Mouse (Mus musculus): Measurements from ENCODE around the gene Zcchc3. TPM values are rescaled to one million over a fixed set of nuclear protein-coding genes. Genes with fewer than 3 reads are reported as not detected.

Gene Zcchc3
- polyA plus RNA-seq, 1 experiment from 2014 or later = 21.5 TPM

- no peak for ATAC-seq (ENCODE audit: low read depth)
- Histone ChIP-seq H3K27me3 (no peaks in the 10 kb centered on the region), H3K9me3 (no peaks in the 10 kb centered on the region), H3K36me3 (no peaks in the 10 kb centered on the region), H3K27ac (replicated peaks) (no peak overlapping the region), H3K4me1 (replicated peaks) (peaks cover 26% of the 10 kb centered on the region), H3K4me3 (no peak overlapping the region), H3K9ac (no peak overlapping the region), H3K4me2 (no peak overlapping the region)
- WGBS = 79% methylated on average over 9 of the region's 9 CpGs
Measured at GRCm38 (mm10) chr2:152373547-152373946, 41.3 kb downstream of the Zcchc3 start.

- no peaks in the 10 kb centered on the region for H3K27me3 ChIP-seq
- WGBS = 75% methylated on average over 4 of the region's 4 CpGs
Measured at GRCm38 (mm10) chr2:152372661-152373060, 42.2 kb downstream of the Zcchc3 start.

DNA sequence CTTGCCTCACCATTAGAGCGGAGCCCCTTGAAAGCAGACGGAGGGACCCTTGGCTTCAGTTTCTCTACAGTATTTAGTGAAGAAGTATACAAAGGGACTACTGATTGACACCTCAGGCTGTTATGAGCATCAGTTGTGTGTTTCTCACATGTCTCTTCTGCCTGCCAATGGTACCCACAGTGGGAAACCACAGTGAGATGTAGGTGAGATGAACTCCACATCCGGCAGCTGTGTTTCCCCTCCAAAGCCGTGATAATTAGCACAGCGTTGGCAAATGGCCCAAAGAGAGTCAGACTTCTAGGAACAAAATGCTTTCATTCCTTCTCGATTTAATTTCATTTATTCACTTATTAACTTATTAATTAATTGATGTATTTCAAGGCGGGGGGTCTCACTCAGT lies 42.7 kb downstream of the Zcchc3 start:
- no peak for ATAC-seq (ENCODE audit: low read depth)

More at GRCm38 (mm10) chr2:152372661-152373060, 42.2 kb downstream of the Zcchc3 start:
- Histone ChIP-seq H3K4me3 (no peak overlapping the region), H3K9me3 (no peaks in the 10 kb centered on the region), H3K4me1 (replicated peaks) (peaks cover 26% of the 10 kb centered on the region), H3K36me3 (no peaks in the 10 kb centered on the region), H3K9ac (no peak overlapping the region), H3K4me2 (no peak overlapping the region), H3K27ac (replicated peaks) (no peak overlapping the region)
- ATAC-seq (ENCODE audit: low read depth) = no peak

GRCm38 (mm10) chr2:152368532-152369140 lies 46.2 kb downstream of the Zcchc3 start:
- Histone ChIP-seq H3K4me2 (no peak overlapping the region; the same call in 1 of the 2 replicates), H3K27me3 (no peaks in the 10 kb centered on the region), H3K4me3 (no peak overlapping the region), H3K36me3 (no peaks in the 10 kb centered on the region), H3K9ac (no peak overlapping the region), H3K27ac (replicated peaks) (no peak overlapping the region), H3K4me1 (replicated peaks) (peaks cover 3% of the 10 kb centered on the region; the same call in 1 of the 2 replicates), H3K9me3 (no peaks in the 10 kb centered on the region)
- 33% methylated on average over 14 of the region's 14 CpGs for WGBS
- peak; percentile 29; the same call in 1 of the 2 replicates for ATAC-seq (ENCODE audit: low read depth)

More for the DNA sequence above, 42.7 kb downstream of the Zcchc3 start:
- Histone ChIP-seq H3K4me1 (replicated peaks) (peaks cover 26% of the 10 kb centered on the region), H3K36me3 (no peaks in the 10 kb centered on the region), H3K4me2 (no peak overlapping the region), H3K27ac (replicated peaks) (no peak overlapping the region), H3K9ac (no peak overlapping the region), H3K27me3 (no peaks in the 10 kb centered on the region), H3K4me3 (no peak overlapping the region), H3K9me3 (no peaks in the 10 kb centered on the region)
- WGBS = 87% methylated on average over 7 of the region's 7 CpGs

GRCm38 (mm10) chr2:152367917-152368316 lies 46.9 kb downstream of the Zcchc3 start:
- Histone ChIP-seq H3K27me3 (no peaks in the 10 kb centered on the region), H3K36me3 (no peaks in the 10 kb centered on the region), H3K9ac (no peak overlapping the region), H3K4me2 (no peak overlapping the region), H3K4me1 (replicated peaks) (peaks cover 5% of the 10 kb centered on the region; the same call in 1 of the 2 replicates), H3K9me3 (no peaks in the 10 kb centered on the region), H3K4me3 (no peak overlapping the region), H3K27ac (replicated peaks) (no peak overlapping the region)
- 82% methylated on average over 5 of the region's 5 CpGs for WGBS
- ATAC-seq (ENCODE audit: low read depth) = no peak

DNA sequence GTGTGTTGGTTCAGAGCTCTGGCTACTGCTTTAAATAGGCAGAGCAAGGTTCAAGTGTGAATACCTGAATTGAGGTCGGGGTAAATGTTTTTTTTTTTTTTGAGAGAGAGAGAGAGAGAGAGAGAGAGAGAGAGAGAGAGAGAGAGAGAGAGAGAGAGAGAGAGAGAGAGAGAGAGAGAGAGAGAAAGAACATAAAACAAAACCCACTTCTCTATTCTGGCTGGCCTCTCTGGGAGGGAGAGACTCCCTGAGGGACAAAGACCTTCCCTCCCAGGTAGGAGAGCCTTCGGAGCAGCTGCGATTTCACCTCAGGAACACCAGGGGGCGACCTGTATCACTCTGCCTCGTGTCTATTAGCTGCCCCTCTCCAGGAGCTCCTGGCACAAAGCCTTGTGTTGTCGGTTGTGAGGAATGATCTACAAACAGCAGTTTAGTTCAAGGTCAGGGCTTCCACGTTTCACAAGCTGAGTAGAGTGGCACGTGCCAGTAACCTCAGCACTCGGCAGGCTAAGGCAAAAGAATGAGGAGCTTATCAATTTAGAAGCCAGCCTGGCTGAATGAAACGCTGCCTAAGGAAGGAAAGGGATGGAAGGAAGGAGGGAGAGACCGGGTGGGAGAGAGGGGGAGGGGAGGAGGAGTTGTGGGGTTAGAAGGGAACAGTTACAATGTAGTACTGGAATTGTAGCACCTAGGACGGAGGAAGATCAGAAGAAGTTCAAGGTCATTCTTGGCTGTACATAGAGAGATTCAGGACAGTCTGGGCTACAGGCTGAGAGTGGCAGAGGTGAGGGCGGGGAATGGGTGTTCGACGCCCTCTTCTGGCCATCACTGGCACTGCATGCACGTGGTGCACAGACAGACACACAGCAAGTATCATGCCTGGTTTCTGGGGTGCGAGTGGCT lies 51.3 kb downstream of the Zcchc3 start:
- ATAC-seq (ENCODE audit: low read depth) = peak; percentile 78
- no peaks in the 10 kb centered on the region for H3K9me3 ChIP-seq
- H3K4me1 ChIP-seq (replicated peaks) = 0 out of 2 replicates have a peak, but pooled peaks cover 5% of the 10 kb centered on the region
- 13% methylated on average over 17 of the region's 17 CpGs for WGBS
- H3K27ac ChIP-seq (replicated peaks) = peak overlapping the region; percentile 71
- H3K4me2 ChIP-seq = peak overlapping the region; percentile 44
- H3K27me3 ChIP-seq = no peaks in the 10 kb centered on the region
- H3K4me3 ChIP-seq = peak overlapping the region; percentile 15; the same call in 1 of the 2 replicates
- no peaks in the 10 kb centered on the region for H3K36me3 ChIP-seq
- H3K9ac ChIP-seq = no peak overlapping the region

Other genes starting within 250 kb of the Zcchc3 start
- gene Csnk2a1, start 188.2 kb downstream of the Zcchc3 start, polyA plus RNA-seq (2015; fragmentation: Nextera tagmentation; extraction: Ambion mirVana) = 89.7 and 99.2 TPM in 2 replicates
- 31.7 and 34.2 TPM in 2 replicates for gene Tbc1d20, start 121.2 kb downstream of the Zcchc3 start, polyA plus RNA-seq (2015; fragmentation: Nextera tagmentation; extraction: Ambion mirVana)
- gene Rbck1, start 82.4 kb downstream of the Zcchc3 start, polyA plus RNA-seq (2015; fragmentation: Nextera tagmentation; extraction: Ambion mirVana) = 92.9 and 93.1 TPM in 2 replicates
- gene Trib3, start 71.0 kb downstream of the Zcchc3 start, polyA plus RNA-seq (2015; fragmentation: Nextera tagmentation; extraction: Ambion mirVana) = 1.1 and 2.1 TPM in 2 replicates
- 30.7 and 32.0 TPM in 2 replicates for gene Nrsn2, start 38.4 kb downstream of the Zcchc3 start, polyA plus RNA-seq (2015; fragmentation: Nextera tagmentation; extraction: Ambion mirVana)
- 14.9 and 15.3 TPM in 2 replicates for gene Sox12, start 17.0 kb downstream of the Zcchc3 start, polyA plus RNA-seq (2015; fragmentation: Nextera tagmentation; extraction: Ambion mirVana)
- 0.67 and 0.83 TPM in 2 replicates for gene 6820408C15Rik, start 560 bp upstream of the Zcchc3 start, polyA plus RNA-seq (2015; fragmentation: Nextera tagmentation; extraction: Ambion mirVana)
- gene Defb23, start 49.6 kb upstream of the Zcchc3 start, polyA plus RNA-seq (2015; fragmentation: Nextera tagmentation; extraction: Ambion mirVana) = not detected in 2 replicates
- not detected in 2 replicates for gene Defb20, start 62.0 kb upstream of the Zcchc3 start, polyA plus RNA-seq (2015; fragmentation: Nextera tagmentation; extraction: Ambion mirVana)
- not detected in 2 replicates for gene Defb22, start 75.1 kb upstream of the Zcchc3 start, polyA plus RNA-seq (2015; fragmentation: Nextera tagmentation; extraction: Ambion mirVana)
- not detected in 2 replicates for gene Defb26, start 96.7 kb upstream of the Zcchc3 start, polyA plus RNA-seq (2015; fragmentation: Nextera tagmentation; extraction: Ambion mirVana)
- not detected in 2 replicates for gene Defb28, start 103.2 kb upstream of the Zcchc3 start, polyA plus RNA-seq (2015; fragmentation: Nextera tagmentation; extraction: Ambion mirVana)
- not detected in 2 replicates for gene Defb29, start 125.1 kb upstream of the Zcchc3 start, polyA plus RNA-seq (2015; fragmentation: Nextera tagmentation; extraction: Ambion mirVana)
- not detected in 2 replicates for gene Gm17416, start 154.3 kb upstream of the Zcchc3 start, polyA plus RNA-seq (2015; fragmentation: Nextera tagmentation; extraction: Ambion mirVana)
- gene Defb21, start 157.7 kb upstream of the Zcchc3 start, polyA plus RNA-seq (2015; fragmentation: Nextera tagmentation; extraction: Ambion mirVana) = not detected in 2 replicates
- not detected in 2 replicates for gene Defb19, start 165.3 kb upstream of the Zcchc3 start, polyA plus RNA-seq (2015; fragmentation: Nextera tagmentation; extraction: Ambion mirVana)
- not detected in 2 replicates for gene Defb45, start 184.4 kb upstream of the Zcchc3 start, polyA plus RNA-seq (2015; fragmentation: Nextera tagmentation; extraction: Ambion mirVana)
- gene Defb36, start 189.3 kb upstream of the Zcchc3 start, polyA plus RNA-seq (2015; fragmentation: Nextera tagmentation; extraction: Ambion mirVana) = not detected in 2 replicates
- gene Defb25, start 208.0 kb upstream of the Zcchc3 start, polyA plus RNA-seq (2015; fragmentation: Nextera tagmentation; extraction: Ambion mirVana) = not detected in 2 replicates
- gene Rem1, start 211.9 kb upstream of the Zcchc3 start, polyA plus RNA-seq (2015; fragmentation: Nextera tagmentation; extraction: Ambion mirVana) = 0.32 and 0.72 TPM in 2 replicates

Measured in neural tube, embryonic 13.5 days (tissue).